Mouse (Mus musculus): ENCODE data around the gene Cpa5.
A peak's percentile ranks its signal among the peaks of the same experiment; 100 is the strongest.

Gene Cpa5

DNA sequence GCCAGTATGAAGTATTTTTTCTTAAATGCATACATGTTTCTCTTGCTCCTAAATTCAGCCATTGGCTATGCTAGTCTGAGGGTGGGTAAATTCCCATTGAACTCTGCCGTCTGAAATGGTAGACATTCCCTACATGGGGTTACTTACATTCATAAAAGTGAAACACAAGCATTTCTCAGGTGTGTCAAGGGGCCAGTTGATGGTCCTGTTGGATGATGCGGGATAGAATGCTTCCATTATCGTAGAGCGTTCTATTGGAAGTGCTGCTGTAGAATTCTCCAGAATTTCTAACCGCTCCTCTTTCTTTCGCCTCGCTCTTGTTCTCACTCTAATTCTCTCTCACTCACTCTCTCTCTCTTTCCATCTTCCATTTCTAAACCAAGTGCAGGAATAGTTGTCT is at the start of gene Cpa5:
TSS of gene Cpa5 (plus strand) at position 301 of the 400 bp plus-strand sequence.
- DNase-seq (ENCODE audit: low spot score) = no peak

DNA sequence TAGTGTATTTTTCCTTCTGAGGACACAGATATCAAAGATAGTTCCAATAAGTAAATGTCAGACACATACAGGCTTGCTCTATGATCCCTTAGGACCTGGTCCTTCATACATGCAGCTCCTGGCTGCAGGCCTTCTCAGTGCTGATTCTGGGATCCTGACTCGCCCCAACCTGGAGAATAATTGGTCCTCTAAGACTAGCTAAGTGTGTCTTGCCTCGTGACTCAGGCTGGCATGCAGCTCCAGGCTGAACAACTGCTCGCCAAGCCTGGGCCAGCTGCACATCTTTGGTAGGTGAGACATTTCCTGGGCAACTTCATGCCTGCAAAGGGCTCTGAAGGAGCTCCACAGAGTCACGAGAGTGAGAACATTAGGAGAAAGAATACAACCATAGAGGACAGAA is 48.7 kb upstream of the Cpa5 start:
- DNase-seq (ENCODE audit: low spot score) = no peak

DNA sequence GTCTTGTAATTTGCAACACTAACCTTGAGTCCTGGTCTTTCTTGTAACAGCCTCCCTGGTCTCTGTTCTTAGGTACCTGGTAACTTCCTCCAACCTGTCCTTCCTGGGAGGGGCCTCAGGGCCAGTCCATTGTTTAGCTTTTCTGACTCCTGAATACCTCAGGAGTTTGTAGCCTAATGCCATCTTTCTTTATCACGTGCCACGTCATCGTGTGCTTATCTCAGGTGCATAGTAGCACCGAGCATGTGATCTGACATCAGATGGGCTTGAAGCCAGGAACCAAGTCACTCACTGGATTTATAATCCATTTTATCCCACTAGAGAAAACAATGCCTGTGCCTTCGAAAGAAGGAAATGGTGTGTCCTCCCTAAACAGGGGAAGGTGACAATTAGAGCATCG is 47.2 kb upstream of the Cpa5 start:
- peak; percentile 60 for DNase-seq (ENCODE audit: low spot score)

GRCm38 (mm10) chr6:30564051-30564450 is 46.8 kb upstream of the Cpa5 start:
- no peak for DNase-seq (ENCODE audit: low spot score)

- no peak for DNase-seq (ENCODE audit: low spot score)
These were observed 42.7 kb upstream of the Cpa5 start, which contains the start of gene Cpa4 for GRCm38 (mm10) chr6:30568069-30568468. TSS of gene Cpa4 (plus strand) at chr6:30568369.

DNA sequence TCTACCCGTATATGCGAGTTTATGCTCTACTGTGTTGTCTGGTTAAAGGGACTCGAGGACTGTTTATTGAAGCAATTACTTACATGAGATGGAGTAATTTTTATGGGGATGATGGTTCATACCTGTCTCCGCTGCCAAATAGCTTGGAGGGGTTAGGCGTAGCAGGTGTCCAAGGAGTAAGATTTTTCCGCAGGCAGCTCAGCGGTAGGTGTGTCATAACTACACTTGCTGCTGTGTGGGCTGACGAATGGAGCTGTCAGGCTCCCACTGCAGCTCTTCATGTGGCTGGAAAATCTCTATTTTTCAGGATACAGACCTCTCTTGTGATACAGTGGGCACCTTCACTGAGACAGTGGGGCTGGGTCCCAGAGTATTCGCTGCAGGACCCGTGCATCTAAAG is 41.5 kb upstream of the Cpa5 start:
- no peak for DNase-seq (ENCODE audit: low spot score)

DNA sequence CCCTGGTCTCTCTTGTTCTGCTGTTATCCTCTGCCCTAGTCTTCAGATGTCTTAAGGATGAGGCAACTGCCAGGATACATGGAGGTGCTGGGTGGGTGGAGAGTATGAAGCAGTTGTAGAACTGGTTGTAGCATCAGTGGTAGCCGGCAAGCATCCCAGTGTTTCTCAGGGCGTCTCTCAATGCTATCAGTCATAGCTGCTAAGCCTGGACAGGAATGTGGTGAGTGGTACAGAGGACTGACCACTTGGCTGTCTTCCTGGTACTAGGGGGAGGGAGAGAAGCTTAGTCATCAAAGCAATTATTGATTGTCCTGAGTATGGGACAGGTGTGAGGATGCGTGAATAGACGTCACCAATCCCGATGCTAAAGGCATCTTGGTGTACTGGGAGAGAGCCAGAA is 40.8 kb upstream of the Cpa5 start:
- DNase-seq (ENCODE audit: low spot score) = no peak

GRCm38 (mm10) chr6:30572456-30573311 is 38.1 kb upstream of the Cpa5 start:
- DNase-seq (ENCODE audit: low spot score) = no peak

DNA sequence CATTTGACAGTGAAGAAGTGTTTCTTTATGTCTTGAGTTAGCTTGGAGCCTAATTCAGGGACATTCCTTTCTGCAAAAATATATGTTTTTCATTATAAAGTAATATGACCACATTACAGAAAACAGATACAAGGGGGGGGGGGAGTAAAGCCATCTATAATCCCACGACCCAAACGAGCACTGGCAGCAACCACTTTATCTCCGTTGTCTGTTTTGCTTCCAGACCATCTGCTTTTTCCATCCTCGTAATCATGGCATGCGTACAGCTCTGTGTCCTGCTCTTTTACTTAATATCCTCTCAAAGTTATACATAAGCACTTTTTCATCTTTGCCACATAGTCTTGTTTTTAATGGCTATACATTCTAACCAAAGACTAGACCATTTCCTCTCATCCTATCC is 37.4 kb upstream of the Cpa5 start:
- DNase-seq (ENCODE audit: low spot score) = no peak

- DNase-seq (ENCODE audit: low spot score) = no peak
These were observed 35.9 kb upstream of the Cpa5 start for GRCm38 (mm10) chr6:30574945-30575344.

DNA sequence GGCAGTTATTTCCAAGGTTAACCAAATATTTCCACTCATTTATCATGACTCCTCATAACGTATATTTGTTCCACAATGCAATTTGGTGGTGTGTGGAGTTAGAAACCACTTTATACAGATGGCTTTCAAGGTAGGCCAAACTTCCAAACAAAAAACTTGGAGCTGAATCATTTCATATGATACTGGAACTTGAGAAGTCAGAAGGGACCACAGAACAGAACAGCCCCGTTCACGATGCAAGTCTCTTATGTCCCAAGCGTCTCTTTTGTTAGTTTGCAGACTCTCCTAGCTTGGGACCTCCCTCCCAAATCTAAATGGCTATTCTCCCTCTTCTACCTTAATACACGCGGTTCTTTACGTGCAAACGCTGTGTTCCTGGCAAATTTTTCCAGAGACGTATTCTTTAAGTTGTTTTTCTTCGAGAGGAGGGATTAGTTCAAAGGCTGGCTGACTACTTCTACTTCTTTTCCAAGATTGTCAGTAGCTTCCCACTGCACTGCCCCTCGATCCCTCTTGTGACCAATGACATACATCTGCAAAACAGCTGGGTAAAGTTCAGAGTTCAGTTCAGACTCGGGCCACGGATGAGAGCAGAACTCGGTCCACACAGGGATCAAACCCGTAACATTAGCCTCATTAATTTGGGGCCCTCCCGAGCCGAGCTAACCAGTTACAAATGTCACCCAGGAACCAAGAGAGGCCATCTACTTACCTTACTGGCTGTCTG is 34.2 kb upstream of the Cpa5 start:
- DNase-seq (ENCODE audit: low spot score) = no peak

DNA sequence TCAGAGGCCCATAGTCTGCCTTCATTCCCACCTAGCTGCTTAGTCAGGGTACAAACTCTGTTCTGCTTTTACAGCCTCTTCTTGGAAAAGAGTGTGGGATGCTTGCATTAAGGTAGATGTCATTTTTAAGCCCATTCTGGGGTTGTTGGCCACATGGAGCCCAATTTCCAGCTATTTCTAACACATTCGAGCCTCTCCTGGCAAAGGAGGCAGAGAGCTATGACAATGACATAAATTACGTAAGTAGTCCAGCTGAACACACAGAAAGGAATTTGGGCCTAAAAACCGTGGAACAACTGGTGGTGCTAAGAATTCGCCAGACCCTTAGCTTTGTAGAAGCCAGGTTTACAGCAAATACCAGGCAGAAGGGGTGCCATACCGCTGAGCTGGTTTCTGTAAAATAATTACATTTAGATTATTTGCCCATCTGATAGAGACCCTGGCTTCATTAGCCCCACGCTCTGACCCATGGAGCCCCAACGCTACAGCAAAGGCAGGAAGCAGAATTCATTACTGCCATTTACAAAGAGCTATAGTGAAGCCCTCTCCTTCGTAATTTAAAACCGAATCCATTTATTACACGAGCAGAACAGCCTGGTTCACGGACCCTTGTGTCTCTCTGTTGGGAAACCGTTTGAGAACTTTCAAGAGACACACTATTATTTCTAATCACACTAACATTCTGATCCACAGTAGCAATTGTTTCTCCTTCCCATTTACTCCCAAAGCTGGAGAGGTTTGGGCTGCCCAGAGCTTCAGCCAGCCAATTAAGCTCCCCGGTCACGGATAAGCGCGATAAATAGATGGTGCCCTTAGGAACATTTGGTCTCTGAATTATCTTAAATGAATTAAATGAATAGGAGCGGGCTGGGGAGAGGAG is 30.6 kb upstream of the Cpa5 start:
- DNase-seq (ENCODE audit: low spot score) = no peak

DNA sequence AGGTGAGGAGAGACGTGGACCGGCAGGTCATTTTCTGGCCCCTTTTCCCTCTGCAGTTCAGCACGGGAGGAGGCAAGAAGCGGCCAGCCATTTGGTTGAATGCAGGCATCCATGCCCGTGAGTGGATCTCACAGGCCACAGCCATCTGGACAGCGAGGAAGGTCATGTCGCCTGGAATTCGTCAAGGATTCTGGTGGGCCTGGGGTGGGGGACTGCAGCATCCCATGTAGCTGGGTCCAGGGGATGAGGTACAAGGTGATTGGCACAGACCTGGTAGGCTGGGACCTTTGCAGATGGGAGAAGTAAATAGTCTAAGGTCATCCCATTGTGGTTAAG is 30.0 kb upstream of the Cpa5 start:
- DNase-seq (ENCODE audit: low spot score) = no peak

DNA sequence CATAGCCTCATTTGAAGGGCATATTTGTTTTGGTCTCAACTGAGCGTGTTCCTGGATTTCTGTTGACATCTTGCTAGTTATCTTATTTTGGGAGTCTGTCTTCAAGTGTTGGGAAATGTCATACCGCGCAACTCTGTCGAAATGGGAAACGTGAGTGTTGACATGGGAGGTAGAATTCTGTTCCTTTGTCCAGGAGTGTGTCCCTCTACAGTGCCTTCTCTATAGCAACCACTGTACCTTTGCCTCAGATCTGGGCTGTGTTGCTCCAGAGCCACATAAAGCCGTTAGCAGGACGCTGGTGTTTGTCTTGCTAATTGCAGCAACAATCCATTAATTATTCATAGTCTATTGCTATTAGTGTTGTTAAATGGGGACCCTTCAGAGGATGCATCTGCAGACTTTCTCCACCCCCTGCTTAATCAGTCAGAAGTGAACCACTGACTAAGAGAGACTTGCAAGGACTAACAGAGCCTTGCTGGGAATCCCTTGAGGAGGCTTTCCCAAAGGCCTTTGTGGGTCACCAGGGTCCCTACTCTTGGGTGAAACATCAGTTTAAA is 23.8 kb upstream of the Cpa5 start:
- no peak for DNase-seq (ENCODE audit: low spot score)

DNA sequence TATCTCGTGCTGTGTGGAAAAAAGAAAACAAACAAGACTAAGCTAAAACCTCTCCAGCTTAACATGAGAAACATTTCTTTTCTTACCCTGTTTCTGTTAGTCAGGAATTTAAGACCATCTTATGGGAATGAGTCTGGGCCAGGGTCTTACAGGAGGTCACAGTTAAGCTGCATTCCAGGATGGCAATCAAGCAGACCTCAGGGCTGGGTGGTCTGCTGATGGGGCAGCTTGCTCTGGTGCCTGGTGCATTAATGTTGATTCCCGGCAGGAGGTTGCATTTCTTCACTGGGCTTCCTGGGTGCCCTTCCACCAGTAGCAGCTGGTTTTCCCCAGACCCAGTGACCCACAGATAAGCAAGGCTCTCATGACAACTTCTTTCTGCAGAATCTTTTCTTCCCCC is 21.0 kb upstream of the Cpa5 start:
- no peak for DNase-seq (ENCODE audit: low spot score)

DNA sequence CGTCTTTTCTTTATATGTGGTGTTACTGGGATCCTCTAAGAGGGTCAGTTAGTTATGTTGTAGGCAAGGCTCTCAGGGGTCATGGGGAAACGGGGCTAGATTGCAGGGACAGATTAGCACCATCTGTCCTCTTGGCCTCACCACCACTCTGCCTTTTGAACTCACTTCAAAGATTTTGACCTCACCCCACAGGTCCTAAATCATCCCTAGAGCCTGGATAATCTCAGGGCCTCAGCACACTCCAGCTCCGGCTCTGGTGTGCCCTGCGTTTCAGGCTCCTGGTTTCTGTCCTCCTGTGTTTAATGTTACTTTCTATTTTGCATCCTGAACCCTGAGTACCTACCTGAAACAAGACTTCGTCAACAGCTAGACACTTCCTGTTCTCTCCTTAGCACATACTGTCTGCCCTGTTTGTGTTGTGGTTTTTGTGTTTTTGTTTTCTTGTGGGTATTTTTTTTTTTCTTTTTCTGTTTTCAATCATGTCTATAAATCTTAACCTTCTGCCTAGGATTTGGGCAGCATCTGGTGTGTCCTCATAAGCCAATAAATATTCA is 18.9 kb upstream of the Cpa5 start:
- DNase-seq (ENCODE audit: low spot score) = no peak

- DNase-seq (ENCODE audit: low spot score) = no peak
These were observed 18.3 kb upstream of the Cpa5 start for GRCm38 (mm10) chr6:30592417-30592974.

- DNase-seq (ENCODE audit: low spot score) = no peak
These were observed 16.4 kb upstream of the Cpa5 start for GRCm38 (mm10) chr6:30594364-30594763.

DNA sequence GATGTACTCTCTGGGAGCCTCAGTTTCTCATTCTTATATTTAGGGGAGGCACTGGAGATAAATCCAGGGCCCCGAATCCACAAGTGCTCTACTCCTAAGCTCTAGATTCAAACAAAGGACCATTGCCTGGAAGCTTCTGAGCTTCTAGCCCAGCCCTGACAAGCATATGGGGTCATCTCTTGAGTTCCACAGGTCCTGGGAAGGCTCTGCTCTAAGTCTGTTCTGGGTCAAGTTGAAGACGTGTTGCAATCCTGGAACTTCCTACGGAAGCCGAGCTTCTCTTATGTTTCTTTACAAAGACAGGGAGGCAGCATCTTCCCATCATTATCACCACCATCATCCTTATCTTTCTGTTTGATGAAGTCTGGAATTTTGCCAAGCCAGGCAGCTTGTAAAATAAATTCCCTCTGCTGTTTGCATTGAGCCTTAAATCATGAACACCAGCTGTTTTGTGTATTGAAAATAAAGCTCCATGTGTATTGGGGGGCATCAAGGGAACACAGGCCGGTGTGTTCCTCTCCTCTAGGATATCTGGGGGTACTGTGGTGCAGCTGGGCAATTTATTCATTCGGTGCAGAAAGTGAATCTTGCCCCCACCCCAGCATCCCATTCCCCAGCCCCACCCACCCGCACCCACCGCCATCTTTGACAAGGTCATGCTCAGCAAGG is 14.4 kb upstream of the Cpa5 start:
- no peak for DNase-seq (ENCODE audit: low spot score)

GRCm38 (mm10) chr6:30600033-30600432 is 10.8 kb upstream of the Cpa5 start:
- DNase-seq (ENCODE audit: low spot score) = no peak

GRCm38 (mm10) chr6:30600995-30601394 is 9.8 kb upstream of the Cpa5 start:
- DNase-seq (ENCODE audit: low spot score) = no peak

Measured in urinary bladder, postnatal 14 days (tissue).